Mouse (Mus musculus) heart, embryonic 15.5 days (tissue): ENCODE measurements around the gene Ubxn11. TPM values are rescaled to one million over a fixed set of nuclear protein-coding genes. Genes with fewer than 3 reads are reported as not detected.
A peak's percentile ranks its signal among the peaks of the same experiment; 100 is the strongest.

ENCODE experiments used
- ATAC-seq: fragments of 200-750 bp; cut with Nextera tagmentation; replicated peaks from 2 replicates; pipeline ENCODE4 v1.8.0; 2017; ENCODE audit warnings: low read depth, moderate TSS enrichment; ENCODE audit not compliant: insufficient number of reproducible peaks, insufficient read depth, low FRiP score
- H3K27ac ChIP-seq: fragments of 300-500 bp; sonication (generic); 2 replicates; pipeline ENCODE4 v1.5.1; 2015; ENCODE audit warnings: mild to moderate bottlenecking, inconsistent platforms
- H3K27me3 ChIP-seq: fragments of 300-500 bp; sonication (generic); 2 replicates; pipeline ENCODE4 v1.6.1; 2015; ENCODE audit warnings: inconsistent platforms
- H3K36me3 ChIP-seq: fragments of 300-500 bp; sonication (generic); 2 replicates; pipeline ENCODE4 v1.6.1; 2015; ENCODE audit warnings: mild to moderate bottlenecking, inconsistent platforms
- H3K4me1 ChIP-seq: fragments of 300-500 bp; sonication (generic); replicated peaks from 2 replicates; pipeline ENCODE4 v1.6.1; 2015; ENCODE audit warnings: inconsistent platforms
- H3K4me2 ChIP-seq: fragments of 300-500 bp; sonication (generic); 2 replicates; pipeline ENCODE4 v1.6.1; 2015; ENCODE audit warnings: inconsistent platforms, mild to moderate bottlenecking, moderate library complexity
- H3K4me3 ChIP-seq: fragments of 300-500 bp; sonication (generic); 2 replicates; pipeline ENCODE4 v1.5.1; 2015; ENCODE audit warnings: mild to moderate bottlenecking, inconsistent platforms
- H3K9ac ChIP-seq: fragments of 300-500 bp; sonication (generic); 2 replicates; pipeline ENCODE4 v1.6.1; 2015; ENCODE audit warnings: mild to moderate bottlenecking, inconsistent platforms
- H3K9me3 ChIP-seq: fragments of 300-500 bp; sonication (generic); replicated peaks from 2 replicates; pipeline ENCODE4 v1.6.1; 2016; ENCODE audit warnings: inconsistent platforms
- WGBS: fragments of 180-500 bp; shearing (Covaris S2); methylation state at CpG from one replicate; pipeline ENCODE4 v1.1.7; 2015; ENCODE audit warnings: mixed read lengths; 5-methylcytosine and 5-hydroxymethylcytosine counted together
- polyA plus RNA-seq: library from polyadenylated mRNA; unstranded; fragments of >200 nt; fragmentation: Nextera tagmentation; extraction: Ambion mirVana; gene quantifications from 2 replicates; pipeline ENCODE4 v1.2.1, GENCODE M21; 2015

Ubxn11 gene
- polyA plus RNA-seq, 1 experiment from 2014 or later, result 1.8 TPM

DNA sequence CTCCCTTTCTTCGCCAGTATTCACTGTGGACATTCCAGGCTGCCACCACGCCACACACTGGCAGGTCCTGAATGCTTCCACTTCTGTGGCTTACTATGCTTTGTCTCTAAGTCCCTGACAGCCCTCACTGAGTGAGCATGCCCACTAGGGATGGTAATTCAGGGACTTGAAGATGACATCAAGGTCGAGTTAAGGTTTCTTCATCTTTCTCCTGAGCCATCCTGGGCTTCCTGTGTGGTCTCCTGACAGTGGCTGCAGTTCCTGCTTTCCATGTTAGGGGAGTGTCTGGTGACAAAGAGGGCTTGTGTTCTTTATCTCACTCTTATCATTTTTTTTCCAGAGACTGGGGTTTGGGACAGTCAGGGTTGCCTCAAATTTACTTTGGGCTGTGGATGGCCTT, 8.3 kb downstream of the Ubxn11 start:
- Histone ChIP-seq H3K4me3 (no peak overlapping the region), H3K4me1 (peaks cover 6% of the 10 kb centered on the region; the same call in 1 of the 2 replicates)
- no peak for ATAC-seq

DNA sequence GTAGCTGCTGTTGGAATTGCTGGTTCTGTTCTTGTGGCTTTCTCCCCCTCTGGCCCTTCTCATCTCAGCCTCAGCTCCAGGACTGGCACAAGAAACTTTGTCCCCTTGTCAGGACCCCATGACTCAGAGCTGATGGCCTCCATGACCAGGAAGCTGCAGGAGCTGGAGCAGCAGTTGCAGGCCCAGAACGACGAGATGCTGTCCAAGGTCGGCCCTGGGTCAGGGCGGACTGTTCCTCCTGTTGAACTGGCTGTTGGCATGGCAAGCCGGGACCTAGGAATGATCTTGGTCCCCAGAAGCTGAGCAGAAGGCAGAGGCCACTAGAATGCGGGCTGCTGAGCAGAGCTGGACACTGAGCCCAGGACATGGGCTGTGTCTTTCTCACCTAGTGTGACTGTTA, 10.0 kb downstream of the Ubxn11 start:
- ATAC-seq, result no peak
- H3K4me1 ChIP-seq, result peaks cover 6% of the 10 kb centered on the region; the same call in 1 of the 2 replicates
- WGBS, result 58% methylated on average over 6 of the region's 6 CpGs
- no peak overlapping the region for H3K9ac ChIP-seq
- no peaks in the 10 kb centered on the region for H3K27me3 ChIP-seq
- no peaks in the 10 kb centered on the region for H3K36me3 ChIP-seq
- H3K4me3 ChIP-seq, result no peak overlapping the region
- no peaks in the 10 kb centered on the region for H3K9me3 ChIP-seq
- no peak overlapping the region for H3K27ac ChIP-seq
- no peak overlapping the region for H3K4me2 ChIP-seq

More for the DNA sequence above, 8.3 kb downstream of the Ubxn11 start:
- 30% methylated on average over 3 of the region's 3 CpGs for WGBS
- Histone ChIP-seq H3K27ac (no peak overlapping the region), H3K36me3 (no peaks in the 10 kb centered on the region), H3K27me3 (no peaks in the 10 kb centered on the region), H3K9me3 (no peaks in the 10 kb centered on the region), H3K9ac (no peak overlapping the region), H3K4me2 (no peak overlapping the region)

DNA sequence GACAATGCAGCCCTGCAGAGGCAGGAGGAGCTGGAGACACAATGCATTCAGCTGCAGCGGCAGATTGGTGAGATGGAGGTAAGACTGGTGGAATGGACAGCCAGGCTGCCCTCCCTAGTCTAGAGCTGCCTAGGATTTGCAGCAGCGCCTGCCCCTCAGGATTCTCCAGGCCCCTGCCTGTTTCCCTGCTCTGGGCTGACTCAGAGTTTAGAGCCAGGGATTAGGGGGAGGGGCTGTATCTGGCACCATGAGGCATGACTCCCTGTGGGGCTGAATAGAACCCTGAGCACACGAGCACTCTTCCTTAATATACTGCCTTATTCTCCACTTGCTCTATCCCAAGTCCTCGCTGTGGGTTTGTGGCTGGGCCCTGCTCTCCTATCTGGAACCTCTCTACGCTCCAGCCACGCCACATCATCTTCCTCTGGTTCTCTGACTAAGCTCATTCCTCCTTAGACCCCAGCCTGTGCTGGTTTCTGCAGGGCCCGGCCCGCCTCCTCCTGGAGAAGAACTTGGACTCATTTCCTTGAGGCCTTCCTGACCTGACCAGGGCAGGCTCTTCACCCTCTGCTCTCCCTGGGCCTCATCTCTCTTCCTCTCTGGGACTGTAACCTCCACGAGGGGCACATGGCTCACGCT, 11.1 kb downstream of the Ubxn11 start:
- WGBS, result 60% methylated on average over 10 of the region's 10 CpGs
- no peak overlapping the region for H3K4me3 ChIP-seq
- H3K9ac ChIP-seq, result no peak overlapping the region
- no peaks in the 10 kb centered on the region for H3K27me3 ChIP-seq
- no peaks in the 10 kb centered on the region for H3K36me3 ChIP-seq
- H3K9me3 ChIP-seq, result no peaks in the 10 kb centered on the region
- peaks cover 6% of the 10 kb centered on the region; the same call in 1 of the 2 replicates for H3K4me1 ChIP-seq
- H3K27ac ChIP-seq, result no peak overlapping the region
- no peak overlapping the region for H3K4me2 ChIP-seq
- no peak for ATAC-seq

- Histone ChIP-seq H3K27ac (no peak overlapping the region), H3K4me2 (no peak overlapping the region), H3K4me1 (peaks cover 11% of the 10 kb centered on the region), H3K9ac (no peak overlapping the region), H3K4me3 (no peak overlapping the region), H3K36me3 (no peaks in the 10 kb centered on the region), H3K27me3 (no peaks in the 10 kb centered on the region), H3K9me3 (no peaks in the 10 kb centered on the region)
- 89% methylated on average over 4 of the region's 4 CpGs for WGBS
- no peak for ATAC-seq
Observed at GRCm38 (mm10) chr4:134114038-134114437, 11.7 kb downstream of the Ubxn11 start.

DNA sequence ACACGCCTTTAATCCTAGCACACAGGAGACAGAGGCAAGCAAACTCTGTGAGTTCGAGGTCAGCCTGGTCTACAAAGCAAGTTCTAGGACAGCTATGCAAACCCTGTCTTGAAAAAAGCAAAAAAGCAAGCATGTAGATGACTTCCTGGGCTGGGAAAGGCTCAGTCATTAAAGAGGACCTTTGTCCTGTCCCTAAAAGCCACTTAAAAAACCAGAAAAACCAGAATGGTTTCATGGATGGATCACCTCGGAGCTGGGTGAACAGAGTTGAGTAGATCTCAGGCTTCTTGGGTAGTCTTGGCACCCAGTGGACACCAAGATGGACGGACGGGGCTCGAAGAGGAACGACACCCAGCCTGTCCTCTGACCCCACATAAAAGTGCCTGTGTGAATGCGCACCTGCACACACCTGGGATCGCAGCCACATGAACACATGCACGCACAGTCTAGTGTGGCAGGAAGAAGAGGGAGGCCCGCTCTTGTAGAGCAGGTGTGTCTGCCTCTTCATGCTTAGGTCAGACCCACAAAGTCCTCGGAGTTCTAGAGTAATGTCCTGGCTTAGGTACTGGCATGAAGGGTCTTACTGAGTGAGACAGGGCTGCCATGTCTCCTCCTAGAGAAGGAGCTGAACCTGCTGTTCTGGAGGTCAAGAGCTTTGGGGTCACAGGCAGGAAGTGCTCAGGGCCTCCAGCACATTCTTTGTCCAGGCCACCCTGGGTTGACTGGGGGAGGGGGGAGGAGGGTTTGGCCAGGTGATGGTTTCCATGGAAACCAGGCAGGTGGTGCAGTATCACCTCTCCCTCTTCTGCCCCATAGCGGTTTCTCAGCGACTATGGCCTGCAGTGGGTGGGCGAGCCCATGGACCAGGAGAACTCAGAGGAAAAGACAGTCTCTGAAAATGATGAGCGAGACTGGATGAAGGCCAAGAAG, 13.1 kb downstream of the Ubxn11 start:
- 77% methylated on average over 16 of the region's 16 CpGs for WGBS
- ATAC-seq, result no peak
- H3K4me2 ChIP-seq, result no peak overlapping the region
- H3K36me3 ChIP-seq, result no peaks in the 10 kb centered on the region
- H3K9ac ChIP-seq, result no peak overlapping the region
- no peaks in the 10 kb centered on the region for H3K9me3 ChIP-seq
- H3K27ac ChIP-seq, result no peak overlapping the region
- H3K27me3 ChIP-seq, result no peaks in the 10 kb centered on the region
- H3K4me3 ChIP-seq, result no peak overlapping the region
- peaks cover 8% of the 10 kb centered on the region for H3K4me1 ChIP-seq

DNA sequence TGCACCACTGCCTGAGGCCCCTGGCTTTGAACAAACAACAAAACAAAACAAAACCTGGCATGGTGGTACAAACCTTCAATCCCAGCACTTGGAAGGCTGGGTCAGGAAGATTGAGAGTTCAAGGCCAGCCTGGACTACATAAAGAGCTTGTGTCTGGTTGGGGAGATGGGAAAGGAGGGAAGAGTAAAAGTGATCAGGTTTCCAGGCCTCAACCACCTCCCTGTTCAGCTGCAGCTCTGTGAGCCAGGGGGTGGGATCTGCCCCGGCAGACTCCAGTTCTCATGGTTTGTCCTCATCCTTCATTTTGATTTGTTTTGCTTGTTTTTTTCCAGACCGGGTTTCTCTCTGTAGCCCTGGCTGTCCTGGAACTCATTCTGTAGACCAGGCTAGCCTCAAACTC, 14.1 kb downstream of the Ubxn11 start:
- Histone ChIP-seq H3K4me2 (no peak overlapping the region), H3K27me3 (no peaks in the 10 kb centered on the region), H3K27ac (no peak overlapping the region; the same call in 1 of the 2 replicates), H3K36me3 (no peaks in the 10 kb centered on the region), H3K4me1 (peaks cover 4% of the 10 kb centered on the region; the same call in 1 of the 2 replicates), H3K9ac (no peak overlapping the region), H3K9me3 (no peaks in the 10 kb centered on the region), H3K4me3 (no peak overlapping the region)
- WGBS, result 81% methylated on average over 2 of the region's 2 CpGs
- ATAC-seq, result no peak

DNA sequence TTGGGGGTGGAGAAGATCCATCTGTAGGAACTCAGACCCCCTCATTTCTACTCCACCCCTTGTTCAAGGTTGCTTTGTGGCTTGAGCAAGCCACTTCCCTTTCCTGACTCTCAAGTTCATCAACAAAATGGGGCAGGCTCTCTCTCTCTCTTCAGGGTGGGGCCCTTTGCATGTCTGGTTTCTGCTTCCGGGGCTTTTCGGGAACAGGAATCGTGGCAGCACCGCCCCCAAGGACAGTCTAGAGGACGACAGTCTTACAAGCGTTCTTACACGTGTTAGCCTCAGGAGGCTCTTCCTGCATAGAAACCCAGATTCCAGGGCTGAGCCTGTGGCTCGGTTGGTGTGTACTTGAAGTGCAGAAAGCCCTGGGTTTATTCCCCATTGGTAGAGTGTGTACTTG, 14.6 kb downstream of the Ubxn11 start:
- no peak overlapping the region for H3K9ac ChIP-seq
- no peaks in the 10 kb centered on the region for H3K9me3 ChIP-seq
- no peak overlapping the region for H3K4me2 ChIP-seq
- H3K4me3 ChIP-seq, result no peak overlapping the region
- peak overlapping the region; percentile 12; the same call in 1 of the 2 replicates for H3K27ac ChIP-seq
- H3K4me1 ChIP-seq, result peaks cover 4% of the 10 kb centered on the region; the same call in 1 of the 2 replicates
- no peak for ATAC-seq
- no peaks in the 10 kb centered on the region for H3K27me3 ChIP-seq
- 54% methylated on average over 8 of the region's 8 CpGs for WGBS
- no peaks in the 10 kb centered on the region for H3K36me3 ChIP-seq

- no peak for ATAC-seq
- no peaks in the 10 kb centered on the region for H3K9me3 ChIP-seq
- H3K36me3 ChIP-seq, result no peaks in the 10 kb centered on the region
- WGBS, result 52% methylated on average over 14 of the region's 14 CpGs
- H3K9ac ChIP-seq, result no peak overlapping the region
- H3K4me3 ChIP-seq, result no peak overlapping the region
- no peak overlapping the region for H3K4me2 ChIP-seq
- H3K4me1 ChIP-seq, result peaks cover 4% of the 10 kb centered on the region; the same call in 1 of the 2 replicates
- peak overlapping the region; percentile 29; the same call in 1 of the 2 replicates for H3K27ac ChIP-seq
- H3K27me3 ChIP-seq, result no peaks in the 10 kb centered on the region
Observed at GRCm38 (mm10) chr4:134118126-134118800, 15.9 kb downstream of the Ubxn11 start.

- Histone ChIP-seq H3K27ac (no peak overlapping the region), H3K36me3 (no peaks in the 10 kb centered on the region), H3K9ac (no peak overlapping the region), H3K9me3 (no peaks in the 10 kb centered on the region), H3K27me3 (no peaks in the 10 kb centered on the region), H3K4me3 (no peak overlapping the region), H3K4me1 (peaks cover 7% of the 10 kb centered on the region; the same call in 1 of the 2 replicates), H3K4me2 (no peak overlapping the region)
- ATAC-seq, result no peak
- WGBS, result 61% methylated on average over 5 of the region's 5 CpGs
Observed at GRCm38 (mm10) chr4:134119042-134119441, 16.7 kb downstream of the Ubxn11 start.

GRCm38 (mm10) chr4:134119644-134120043, 17.3 kb downstream of the Ubxn11 start:
- Histone ChIP-seq H3K9me3 (no peaks in the 10 kb centered on the region), H3K36me3 (no peaks in the 10 kb centered on the region), H3K4me2 (no peak overlapping the region), H3K4me1 (peaks cover 7% of the 10 kb centered on the region; the same call in 1 of the 2 replicates), H3K4me3 (no peak overlapping the region), H3K27ac (no peak overlapping the region), H3K27me3 (no peaks in the 10 kb centered on the region), H3K9ac (no peak overlapping the region)
- no peak for ATAC-seq
- WGBS, result 66% methylated on average over 9 of the region's 9 CpGs

DNA sequence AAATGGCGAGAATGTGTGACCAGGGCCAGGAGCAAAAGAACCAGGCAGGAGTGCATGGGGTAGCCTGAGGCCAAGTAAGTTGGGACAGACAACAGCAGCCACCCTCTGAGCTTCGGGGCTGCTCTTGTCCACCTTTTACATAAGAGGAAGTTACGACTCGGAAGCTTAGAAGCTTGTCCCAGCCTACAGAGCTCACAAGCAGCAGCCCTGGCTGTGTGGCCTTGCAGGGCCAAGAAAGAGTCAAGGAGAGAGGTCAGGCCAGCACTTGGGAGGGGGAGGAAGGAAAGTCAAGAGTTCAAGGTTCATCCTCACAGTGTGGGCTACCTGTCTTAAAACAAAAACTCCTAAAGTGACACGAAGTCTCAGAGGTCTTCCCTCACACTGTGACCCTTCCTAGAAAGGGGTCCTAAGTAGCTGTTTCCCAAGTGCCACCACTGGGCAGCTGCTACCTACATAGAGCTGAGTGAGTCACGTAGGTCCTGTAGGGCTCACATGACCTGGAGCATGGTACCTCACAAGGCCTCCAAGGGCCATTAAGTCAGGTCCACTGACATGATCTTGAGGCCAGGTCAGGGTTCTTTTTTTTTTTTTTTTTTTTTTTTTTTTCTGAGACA, 17.9 kb downstream of the Ubxn11 start:
- WGBS, result 77% methylated on average over 6 of the region's 6 CpGs
- no peaks in the 10 kb centered on the region for H3K36me3 ChIP-seq
- no peak overlapping the region for H3K9ac ChIP-seq
- H3K4me1 ChIP-seq, result peaks cover 7% of the 10 kb centered on the region; the same call in 1 of the 2 replicates
- no peak overlapping the region for H3K27ac ChIP-seq
- H3K4me3 ChIP-seq, result no peak overlapping the region
- no peaks in the 10 kb centered on the region for H3K27me3 ChIP-seq
- H3K4me2 ChIP-seq, result no peak overlapping the region
- H3K9me3 ChIP-seq, result no peaks in the 10 kb centered on the region
- no peak for ATAC-seq
